Mouse (Mus musculus) common myeloid progenitor, adult 5-6 weeks (primary cell): ENCODE measurements around the gene Nrcam. TPM values are rescaled to one million over a fixed set of nuclear protein-coding genes. Genes with fewer than 3 reads are reported as not detected.
"Not testable (repeated sequence)": the region's sequence is repeated elsewhere in the genome, so short reads cannot be mapped to it uniquely, and the experiment has no call there.

Source experiments
- ATAC-seq: replicated peaks from 2 replicates; pipeline ENCODE4 v1.8.0; 2016; ENCODE audit warnings: low read depth, mild to moderate bottlenecking, moderate TSS enrichment, inconsistent platforms; ENCODE audit not compliant: poor library complexity, severe bottlenecking
- total RNA-seq: library from RNA; stranded (forward); fragments of 200-1000, 187-1606 nt; gene quantifications from 2 replicates; pipeline ENCODE4 v1.2.3, GENCODE M21; 2017

Nrcam gene
- 0.27 and 0.78 TPM in 2 replicates for total RNA-seq

DNA sequence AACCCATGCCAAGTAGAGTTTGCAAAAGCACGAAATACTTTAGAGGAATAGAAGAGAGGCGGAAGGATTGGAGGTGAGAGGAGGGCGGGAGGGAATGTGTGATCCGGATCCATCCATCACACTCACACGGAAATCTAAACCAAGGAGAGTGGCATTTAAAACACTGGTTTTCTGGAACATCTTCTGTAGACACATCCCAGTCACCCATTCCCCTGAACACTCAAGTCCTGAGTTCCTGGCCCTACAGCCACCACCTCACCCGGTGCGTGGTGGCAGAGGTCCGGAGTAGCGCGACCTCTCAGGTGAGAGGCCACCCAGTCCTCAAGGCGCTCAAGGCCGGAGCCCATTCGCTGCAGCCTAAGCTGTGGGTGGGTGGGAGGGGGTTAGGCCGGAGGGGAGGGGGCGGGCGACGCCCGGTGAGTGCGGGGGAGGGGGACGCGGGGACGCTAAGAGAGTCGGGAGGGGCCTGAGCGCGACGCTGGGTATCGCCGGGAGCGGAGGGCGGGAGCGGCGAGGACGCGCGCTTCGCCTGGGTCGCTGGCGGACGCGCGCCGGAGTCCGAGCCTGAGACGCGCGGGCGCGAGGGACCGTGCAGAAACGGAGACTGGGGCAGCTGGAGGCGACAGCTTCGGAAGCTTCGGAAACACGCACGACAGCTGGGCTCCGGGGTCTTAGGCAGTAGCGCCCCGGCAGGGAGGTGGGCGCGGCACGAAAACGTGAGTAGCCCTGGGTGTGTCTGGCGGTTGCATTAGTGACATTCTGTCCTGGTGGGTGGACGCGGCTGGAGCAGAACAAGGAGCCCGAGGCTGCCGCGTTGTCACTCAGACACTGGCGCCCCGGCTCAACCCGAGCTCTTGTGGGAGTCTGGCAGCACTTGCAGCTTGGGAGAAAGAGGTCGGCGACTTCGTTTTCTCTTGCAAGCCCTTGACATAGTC is at the start of gene Nrcam:
Gene Nrcam (plus strand): TSS at position 505 of the 935 bp plus-strand sequence.
- peak; percentile 52 for ATAC-seq

DNA sequence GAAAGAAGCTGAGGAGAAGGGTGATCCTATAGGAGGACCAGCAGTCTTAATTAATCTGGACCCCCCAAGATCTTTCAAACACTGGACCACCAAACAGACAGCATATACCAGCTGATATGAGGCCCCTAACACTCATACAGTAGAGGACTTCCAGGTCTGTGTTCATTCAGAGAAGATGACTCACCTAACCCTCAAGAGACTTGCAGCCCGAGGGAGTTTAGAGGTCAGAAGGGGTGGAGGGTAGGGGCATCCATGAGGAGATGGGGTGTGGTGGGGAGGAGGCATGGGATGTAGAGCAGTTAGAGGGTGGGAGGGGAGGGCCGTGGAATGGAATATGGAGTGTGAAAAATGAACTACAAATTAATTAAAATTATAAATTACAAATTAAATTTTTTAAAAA is 48.5 kb upstream of the Nrcam start:
- ATAC-seq: not testable (repeated sequence)

DNA sequence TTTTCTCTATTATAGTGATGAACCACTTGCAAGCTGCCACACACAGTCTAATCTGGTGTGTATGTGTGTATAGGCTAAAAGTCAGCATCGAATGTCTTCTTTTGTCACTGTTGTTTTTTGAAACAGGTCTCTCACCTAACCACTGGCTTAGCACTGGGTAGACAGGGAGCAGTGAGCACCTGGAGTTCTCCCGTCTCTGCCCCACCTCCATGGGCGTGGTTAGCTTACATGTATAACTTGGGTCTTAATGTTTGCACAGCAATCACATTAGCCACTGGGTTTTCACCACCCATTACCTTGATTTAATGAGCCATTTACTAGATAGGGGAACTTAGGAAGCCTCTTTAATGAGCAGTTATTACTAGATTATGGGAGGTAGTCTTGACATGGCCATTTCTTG is 47.2 kb upstream of the Nrcam start:
- no peak for ATAC-seq

DNA sequence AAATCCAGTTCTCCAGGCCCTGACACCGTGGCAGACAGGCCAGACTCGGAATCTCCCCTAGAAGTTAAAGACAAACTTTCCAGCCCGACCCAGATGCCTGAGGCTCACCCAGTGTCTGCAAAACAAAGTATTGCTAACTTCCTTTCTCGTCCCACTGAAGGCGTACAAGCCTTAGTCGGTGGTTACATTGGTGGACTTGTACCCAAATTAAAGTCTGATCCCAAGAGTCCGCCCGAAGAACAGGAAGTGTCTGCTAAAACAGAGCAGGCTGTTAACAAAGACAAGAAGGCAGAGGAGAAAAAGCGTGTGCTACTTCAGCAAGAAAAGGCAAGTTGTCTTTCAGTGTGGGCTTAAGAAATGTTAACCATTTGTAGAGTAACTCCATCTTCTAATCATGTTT is 45.3 kb upstream of the Nrcam start:
- ATAC-seq: peak; percentile 69

DNA sequence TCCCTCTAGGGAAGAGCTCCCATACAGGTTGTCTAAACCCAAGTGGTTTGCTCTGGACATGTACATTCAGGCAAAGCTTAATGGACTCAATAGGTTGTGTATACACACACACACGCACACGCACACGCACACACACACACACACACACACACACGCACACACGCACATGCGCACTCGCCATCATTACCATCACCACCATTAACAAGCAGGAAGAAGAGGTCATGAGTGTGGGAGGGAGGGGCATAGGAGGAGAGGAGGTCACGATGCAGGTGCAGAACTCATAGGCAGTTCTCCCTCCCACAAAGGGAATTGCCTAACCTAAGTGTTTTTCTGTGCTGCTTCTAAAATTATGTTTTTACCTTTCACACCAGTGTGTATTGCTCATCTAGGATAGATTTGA is 41.7 kb upstream of the Nrcam start:
- no peak for ATAC-seq

DNA sequence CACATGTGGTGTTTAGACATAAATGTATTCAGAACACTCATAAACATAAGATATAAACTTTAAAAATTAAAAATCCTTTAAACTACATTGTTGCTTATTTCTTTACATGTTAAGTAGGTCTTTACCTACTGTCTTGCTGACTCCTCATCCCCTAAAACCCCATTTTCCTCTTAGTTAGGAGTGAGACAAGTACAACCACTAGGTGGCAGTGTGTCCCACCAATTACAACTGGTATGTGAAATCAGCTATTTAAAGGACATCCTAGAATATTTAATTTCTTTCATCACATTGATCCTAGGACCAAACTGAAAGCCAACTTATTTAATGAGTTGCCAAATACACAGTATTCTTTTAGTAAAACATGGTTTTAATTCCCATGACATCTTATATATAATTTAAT is 36.4 kb upstream of the Nrcam start:
- peak; percentile 92 for ATAC-seq

DNA sequence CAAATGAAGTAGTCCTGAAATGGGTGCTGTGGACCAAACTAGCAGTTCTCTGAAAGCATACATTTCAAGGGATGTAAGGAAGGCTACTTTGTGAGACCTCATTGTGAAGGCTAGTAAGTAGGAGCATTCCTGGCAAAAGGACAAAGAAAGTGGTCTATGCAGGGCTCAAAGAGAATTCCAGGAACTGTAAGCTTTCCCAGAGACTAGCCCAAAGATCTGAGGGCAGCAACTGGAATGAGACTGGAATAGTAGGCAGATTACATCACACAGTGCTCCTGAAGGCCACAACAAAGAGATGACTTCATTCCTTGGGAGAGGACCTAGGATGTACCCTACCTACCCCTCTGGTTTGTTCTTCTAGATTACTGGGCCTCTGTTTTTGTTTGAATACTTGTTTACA is 27.9 kb upstream of the Nrcam start:
- no peak for ATAC-seq

DNA sequence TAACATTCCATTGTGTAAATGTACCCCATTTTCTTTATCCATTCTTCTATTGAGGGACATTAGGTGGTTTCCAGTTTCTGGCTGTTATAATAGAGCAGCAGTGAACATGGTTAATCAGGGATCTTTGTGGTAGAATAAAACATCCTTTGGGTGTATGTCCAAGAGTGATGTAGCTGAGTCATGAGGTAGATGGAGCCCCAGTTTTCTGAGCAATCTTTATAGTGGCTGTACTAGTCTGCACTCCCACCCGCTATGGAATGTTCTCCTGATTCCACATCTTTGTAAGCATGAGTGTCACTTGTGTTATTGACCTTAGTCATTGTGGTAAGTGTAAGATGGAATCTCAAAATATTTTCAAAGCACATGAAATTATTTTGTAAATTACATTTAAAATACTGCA is 24.7 kb upstream of the Nrcam start:
- ATAC-seq: no peak

DNA sequence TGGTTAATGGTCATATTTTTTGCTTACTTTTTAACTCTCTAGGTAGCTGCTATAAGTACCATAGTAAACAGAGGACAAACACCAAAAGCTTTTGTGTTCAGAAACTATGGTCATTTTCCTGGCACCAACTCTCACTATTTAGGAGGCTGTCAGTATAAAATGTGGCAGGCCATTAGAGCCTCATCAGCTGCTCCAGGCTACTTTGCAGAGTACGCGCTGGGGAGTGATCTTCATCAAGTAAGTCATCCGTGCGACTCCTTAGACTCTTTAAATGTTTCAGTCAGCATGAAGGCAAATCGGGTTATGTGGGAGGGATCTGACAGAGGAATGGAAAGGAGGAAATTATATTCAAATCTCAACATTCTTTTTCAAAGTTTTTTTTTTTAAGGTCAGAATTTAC is 23.8 kb upstream of the Nrcam start:
- no peak for ATAC-seq

DNA sequence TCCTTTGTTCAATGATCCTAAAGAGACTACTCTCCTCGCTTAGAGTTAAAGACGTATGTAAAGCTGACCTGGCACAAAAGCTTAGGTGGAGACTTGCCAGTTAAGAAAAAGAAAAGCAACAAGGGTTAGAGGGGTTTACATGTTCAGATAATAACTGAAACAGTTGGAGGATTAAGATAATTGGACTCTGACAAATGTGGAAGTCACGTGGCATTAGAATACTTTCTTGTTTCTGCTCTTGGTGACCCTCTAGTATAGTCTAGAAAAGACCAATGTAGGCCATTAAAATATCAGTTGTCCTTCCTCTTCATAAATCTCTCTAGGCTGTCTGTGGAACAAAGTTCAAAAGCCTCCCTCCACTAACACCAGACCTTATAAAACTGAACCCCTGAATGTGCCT is 20.5 kb upstream of the Nrcam start:
- no peak for ATAC-seq

DNA sequence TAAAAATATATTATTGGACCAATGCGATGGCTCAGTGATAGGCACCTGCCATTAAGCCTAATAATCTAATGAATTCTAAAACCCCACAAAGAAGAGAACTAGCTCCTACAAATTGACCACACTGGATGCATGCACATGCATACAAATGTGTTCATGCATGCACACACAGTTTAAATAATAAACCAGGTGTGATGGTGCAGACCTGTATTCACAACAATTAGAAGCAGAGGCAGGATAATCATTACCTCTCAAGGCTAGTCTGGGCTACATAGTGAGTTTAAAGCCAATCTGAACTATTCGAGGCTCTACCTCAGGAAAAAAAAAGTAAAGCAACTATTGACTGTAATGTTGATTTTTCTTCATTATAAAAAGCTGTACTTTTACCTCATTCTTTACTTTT is 13.5 kb upstream of the Nrcam start:
- no peak for ATAC-seq

DNA sequence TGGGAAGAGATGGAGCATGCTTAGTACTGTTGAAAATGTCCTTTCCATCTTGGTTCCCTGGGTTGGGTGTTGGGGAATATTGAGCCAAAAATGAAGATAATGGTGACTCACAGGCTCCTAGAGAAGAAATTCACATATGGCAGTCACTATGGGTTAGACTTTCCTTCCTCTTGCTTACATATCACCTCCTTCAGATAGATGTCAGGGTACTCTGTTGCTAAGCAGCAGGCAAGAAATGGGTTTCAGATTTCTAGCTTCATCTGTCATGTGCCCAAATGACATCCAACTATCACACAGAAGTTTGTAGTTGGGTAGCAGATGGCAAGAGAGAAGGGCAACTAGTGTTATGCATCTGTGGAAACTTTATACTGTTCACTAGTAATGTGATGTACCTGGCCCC is 3.6 kb upstream of the Nrcam start:
- no peak for ATAC-seq

DNA sequence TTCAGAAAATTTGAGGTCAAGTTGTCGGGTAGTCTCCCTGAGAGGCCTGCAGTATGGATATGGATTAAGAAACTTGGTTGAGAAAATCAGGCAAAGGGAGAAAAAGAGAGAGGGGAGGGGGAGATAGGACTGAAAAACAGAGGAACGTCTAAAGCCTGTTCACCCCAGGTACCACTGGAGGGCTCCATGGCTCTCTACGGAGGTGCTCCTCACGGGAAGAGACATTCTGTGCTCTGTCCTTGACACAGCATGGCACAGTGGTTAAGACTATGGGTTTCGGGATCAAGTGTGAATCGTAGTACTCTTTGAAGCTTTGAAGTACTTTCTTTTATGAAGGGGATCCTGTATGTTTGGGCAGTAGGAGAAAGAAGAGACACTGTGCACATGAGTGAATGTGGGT is 1.2 kb upstream of the Nrcam start:
- no peak for ATAC-seq

DNA sequence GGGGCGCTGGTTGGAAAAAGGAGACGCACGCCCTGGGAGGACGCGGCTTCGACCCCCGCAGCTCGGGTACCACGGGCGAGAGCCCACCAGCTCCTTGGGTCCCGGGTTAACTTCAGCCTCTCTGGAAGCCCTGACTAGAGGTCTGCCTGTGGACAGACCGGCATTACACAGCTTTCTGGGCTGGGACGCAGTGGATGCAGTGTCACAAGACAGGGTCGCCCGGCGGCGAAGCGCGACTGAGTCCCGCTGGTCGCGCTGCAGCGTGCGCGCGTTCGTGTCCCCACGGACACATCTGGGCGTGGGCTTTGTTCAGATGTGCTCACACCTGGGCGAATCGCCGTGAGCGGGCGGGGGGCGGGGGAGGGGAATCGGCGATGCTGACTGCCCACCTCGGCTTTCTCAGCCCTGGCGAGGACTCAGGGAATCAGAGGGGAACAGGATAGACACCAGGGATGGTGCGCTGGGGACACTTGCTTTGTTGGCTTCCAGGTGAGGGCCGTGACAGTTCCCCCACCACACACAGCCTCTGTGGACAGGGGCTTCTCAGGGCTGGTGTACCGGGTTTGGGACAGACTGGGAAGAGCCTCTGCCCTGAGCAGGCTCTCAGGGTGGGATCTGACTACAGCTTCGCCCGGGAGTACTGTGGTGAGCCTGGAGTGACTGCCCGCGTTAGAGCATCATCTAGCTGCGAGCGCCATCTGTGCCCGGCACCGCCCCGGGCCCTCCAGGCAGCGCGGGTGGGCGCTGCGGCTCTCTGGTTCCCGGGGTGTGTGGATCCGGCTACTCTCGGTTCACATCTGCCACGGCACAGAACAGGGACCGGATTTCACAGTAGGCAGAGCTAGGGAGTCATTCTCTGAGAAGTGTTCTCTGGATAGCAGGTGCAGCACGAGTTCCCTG is 881 bp downstream of the Nrcam start:
- ATAC-seq: peak; percentile 42

DNA sequence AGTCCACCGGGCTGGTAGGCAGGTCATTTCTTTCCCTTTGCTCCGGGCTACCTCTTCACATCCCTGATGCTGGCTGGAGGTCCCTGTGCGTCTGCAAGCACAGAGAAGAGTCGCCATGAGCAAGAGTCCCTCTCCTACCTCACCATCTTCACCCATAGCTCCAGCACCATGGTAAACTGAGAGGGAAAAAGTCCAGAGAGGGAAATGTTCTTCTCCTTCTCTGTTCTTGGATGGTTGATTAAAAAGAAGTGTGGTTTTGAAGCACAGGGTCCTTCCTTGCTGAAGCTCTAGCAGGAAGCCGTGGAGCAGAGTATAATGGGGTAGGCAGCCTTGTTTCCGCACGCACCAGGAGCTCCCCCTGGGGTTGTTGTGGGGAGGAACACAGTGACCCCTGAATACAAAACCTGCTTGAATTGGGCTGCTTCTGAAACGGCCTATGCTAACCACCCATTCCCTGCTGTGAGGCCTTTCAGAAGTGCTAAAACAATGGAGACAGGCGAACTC is 1.6 kb downstream of the Nrcam start:
- ATAC-seq: no peak

DNA sequence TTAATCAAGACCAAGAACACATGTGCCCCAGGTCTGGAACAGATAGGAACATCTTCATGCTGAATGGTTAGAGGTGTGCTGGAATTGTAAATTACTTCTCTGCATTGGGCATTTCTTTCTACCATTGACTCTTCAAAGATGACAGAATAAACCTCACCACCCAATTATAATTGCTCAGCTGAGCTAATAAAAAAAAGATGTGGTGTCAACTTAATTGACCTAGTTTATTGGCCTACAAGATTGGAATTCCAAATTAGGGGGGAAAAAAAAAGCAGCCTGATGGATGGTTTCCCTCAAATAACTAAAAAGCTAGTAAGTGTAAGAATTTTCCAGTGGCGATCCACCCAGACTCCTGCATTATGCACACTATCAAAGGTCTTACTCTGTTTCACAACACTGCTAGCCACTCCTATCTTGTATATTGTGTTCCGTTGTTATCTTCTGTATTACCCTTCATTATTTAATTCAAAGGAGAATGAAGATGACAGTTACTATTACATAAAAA is 8.5 kb downstream of the Nrcam start:
- ATAC-seq: no peak

DNA sequence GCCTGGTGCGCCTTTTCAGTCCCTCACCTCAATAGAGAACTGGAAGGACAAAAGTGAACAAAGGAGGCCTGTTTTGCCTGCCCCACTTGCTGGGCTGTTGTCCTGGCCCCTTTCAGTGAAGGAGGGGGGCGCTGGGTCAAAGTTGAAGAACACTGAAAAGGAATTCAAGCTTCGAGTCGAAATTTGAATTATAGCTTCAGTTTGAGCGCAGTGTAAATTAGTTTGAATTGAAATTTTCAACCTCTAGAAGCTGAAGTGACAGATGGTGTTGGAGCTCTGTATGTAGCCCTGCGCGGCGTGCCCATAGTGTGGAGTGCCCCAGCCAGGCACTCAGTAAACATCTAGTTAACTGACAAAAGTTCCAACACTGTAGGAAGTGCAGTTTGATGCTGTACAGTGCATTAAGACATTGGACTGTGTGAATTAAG is 9.5 kb downstream of the Nrcam start:
- no peak for ATAC-seq

DNA sequence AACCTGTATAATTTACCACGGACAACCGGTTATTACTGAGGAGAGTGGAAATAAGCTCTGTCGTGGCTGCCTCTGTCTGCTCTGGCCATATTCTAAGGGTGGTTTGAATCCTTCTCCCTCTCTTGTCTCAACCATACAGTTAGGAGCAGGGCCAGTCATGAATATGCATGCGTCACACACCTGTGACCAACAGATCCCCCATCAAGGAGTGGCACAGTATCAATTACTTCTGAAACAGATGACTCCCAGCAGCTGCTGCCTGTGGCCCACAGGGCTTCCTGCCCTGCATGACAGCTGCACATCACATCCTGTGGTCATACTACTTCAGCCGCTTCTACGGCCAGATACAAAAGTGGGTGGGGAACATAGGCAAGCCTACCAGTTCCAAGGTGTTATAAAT is 15.4 kb downstream of the Nrcam start:
- no peak for ATAC-seq

DNA sequence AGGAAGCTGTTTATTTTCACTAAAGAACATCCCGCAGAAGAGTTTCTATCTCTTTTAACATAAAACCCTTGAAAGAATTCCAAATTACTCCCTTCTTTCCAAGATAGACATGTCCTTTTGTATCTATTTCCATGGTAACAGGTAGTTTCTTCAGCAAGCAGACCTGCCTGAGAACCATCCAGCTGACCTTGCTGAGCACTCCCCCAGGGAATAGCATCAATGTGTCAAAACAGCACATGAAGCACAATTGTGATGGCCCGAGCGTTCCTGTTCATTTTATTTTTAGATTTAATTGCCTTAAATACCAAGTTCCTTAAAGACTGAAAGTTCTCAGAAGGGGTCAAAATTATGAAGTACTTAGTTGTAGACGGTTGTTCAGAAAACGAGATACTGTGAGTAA is 16.6 kb downstream of the Nrcam start:
- no peak for ATAC-seq

DNA sequence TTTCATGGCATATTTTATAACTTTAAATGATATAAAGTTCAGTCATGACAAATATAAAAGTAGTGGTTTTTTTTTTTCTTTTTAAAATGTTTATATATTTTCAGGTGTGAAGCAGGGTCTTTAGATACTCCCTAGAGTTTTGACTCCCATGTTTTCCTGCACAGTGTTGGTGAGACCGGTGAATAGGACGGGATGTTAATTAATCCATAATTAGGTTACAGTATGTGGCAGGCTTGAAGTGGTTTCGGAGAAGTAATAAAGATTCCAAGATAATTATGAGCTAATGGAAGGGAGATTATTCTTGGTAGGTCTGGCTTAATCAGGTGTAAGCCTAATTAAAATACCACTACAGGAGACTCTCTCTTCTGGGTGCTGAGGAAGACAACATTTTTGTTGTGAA is 17.5 kb downstream of the Nrcam start:
- ATAC-seq: no peak

DNA sequence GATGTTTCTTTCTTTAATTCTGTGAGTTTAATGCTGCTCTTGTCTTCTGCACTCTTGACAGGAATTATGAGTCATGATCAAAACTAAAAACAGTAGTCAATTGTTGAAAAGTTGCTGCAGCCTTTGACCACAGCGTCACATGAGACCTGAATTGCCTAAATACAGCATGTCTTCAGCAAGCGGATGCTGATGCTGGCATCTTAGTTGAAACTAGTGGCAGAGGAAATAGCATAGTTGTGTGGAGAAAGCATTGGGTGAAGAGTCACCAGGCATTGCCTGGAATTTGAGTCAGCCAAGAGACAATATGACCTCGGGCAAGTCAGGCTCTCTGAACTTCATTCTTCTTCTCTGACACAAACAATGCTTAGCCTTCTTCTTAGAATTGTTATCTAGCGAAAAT is 26.4 kb downstream of the Nrcam start:
- no peak for ATAC-seq
